Mouse (Mus musculus): ENCODE measurements at regions not wholly inside any gene's neighbourhood (a gene's known extent, or its start where the extent isn't known, plus 50 kb on each side); places are given as distances from the start of the nearest gene placed in this dataset.

DNA sequence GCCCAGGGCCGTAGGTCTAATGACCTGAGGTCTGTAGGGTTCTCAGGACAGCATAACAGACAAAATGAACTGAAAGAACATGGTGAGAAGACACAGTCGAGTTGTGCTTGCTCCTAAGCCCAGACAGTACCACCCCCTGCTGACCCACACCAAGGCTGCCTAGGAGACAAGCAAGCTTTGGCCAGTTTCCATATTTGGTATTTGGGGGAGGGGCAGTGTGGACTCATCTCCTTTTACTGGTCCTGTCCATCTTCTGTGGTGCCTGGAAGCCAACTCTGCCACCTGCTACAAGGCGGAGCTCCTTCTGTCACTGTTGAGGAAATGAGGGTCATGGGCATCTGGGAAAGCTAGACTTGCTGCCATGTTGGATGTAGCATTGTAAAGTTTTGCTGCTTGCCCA is 68.9 kb downstream of the Tex29 start:
- no peak for DNase-seq (ENCODE audit: low spot score)

DNA sequence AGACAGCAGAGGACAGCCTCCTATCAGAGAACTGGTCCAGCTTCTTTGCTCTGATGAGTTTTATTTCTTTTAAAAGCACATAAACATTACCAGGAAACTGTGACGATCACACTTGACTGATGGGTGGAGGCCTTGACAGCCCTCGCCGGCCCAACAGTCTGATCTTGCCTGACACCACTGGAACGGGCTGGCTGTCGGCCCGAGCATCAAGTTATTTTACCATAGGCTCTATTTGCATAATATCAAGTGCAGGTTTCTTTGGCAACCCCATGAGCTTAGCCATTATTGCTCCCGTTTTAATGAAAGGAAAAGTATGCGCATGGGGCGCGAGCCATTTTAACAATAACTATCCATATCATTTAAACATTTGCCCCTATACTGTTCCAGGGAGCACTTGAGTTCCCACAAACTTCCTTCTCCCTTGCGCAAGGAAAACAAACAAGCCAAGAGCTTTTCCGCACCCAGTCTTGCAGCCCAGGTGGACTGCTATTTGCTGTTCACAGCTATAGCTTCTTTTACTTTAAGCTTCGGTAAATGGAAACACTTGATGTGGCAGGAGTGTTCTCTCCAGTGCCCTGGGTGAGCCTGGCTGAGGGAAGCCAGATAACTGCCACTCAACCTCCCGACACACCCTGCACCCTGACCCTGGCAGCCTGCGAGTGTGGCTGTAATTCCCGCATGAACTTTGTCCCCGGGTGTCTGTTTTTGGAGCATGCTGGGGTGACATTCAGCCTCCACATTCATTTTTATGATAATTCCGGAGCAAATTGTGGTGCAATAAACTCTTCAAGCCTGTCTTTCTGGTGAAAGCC is 71.6 kb downstream of the Tex29 start:
- no peak for DNase-seq (ENCODE audit: low spot score)

DNA sequence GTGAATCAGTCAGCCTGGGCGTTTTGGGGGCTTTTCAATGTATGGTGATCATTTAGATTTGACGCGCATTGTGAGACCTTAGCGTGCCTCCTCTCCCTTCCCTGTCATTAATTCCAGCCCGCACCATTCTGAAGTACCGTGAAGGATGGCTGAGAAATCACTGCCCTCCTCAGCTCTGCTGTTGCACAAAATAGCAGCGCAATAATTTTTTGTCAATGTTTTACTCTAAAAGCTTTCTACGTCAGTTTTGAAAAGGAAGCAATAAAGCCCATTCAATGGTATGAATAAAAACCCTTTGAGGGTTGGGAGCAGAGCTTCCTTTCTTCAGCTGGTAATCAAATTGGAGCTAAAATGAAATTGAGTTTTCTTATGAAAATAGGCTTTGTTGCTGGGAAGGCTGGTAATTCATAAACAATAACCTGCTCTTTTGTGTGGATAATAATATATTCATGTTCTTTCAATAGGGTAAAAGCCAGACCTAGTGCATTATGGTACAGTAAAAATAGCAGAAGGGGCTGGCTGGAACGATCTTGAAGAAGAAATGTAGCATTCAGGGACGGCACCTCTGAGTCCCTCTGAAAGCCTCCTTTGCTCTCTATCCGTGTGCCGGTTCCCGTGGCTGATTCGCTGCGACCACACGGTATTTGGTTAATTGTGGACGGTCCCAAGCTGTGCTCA is 72.3 kb downstream of the Tex29 start:
- no peak for DNase-seq (ENCODE audit: low spot score)

DNA sequence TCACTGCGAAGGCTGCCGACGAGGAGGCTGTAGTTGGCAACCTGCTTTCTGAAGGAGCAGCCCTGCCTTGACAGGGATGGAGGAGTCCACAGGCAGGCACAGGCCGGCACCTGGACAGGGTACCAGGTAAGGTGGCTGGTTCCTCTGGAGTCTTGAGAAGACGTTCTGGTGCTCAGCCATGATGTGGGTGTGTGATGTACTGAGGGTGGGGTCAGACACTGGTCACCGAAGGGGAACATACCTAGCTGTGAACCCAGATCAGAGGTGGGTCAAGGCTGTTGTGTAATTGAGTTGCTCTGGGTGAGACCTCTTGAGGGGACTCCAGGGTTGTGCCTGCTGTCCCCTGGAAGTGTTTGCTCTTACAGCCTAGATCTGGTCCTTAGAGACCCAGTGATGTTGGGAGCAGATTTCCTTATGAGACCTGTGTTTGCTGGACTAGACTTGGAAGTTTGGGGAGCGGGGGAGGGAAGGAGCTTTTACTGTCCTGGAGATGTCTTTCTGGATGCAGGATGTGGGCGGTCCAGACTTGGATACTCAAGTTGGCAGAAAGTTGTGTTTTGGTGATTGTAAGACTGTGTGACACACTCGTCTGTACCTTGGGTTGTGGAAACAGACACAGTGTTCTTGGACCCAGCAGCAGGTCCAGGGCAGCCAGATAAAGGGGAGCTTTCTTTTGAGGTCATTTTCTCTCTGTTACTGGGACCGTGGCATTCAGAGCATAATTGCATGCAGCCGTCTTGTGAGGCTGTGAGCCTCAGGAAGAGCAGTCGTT is 73.0 kb downstream of the Tex29 start:
- DNase-seq (ENCODE audit: low spot score) = peak; percentile 11

DNA sequence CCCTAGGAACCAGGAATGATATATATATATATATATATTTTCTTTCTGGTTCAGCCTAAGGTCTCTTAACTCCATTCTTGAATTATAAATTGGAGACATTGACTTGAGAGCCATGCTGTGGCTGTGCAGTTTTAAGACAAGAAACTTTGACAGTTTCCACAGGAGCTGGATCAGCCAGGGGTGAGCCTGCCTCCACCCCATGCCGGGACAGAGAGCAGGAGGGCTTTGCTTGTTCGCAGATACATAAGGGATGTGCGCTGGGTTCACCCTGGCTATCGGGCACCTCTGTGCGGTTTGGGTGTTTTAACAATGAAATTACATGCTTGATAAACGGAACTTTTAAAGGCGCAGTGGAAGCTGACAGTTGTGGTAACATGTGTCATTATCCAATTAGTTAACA is 73.9 kb downstream of the Tex29 start:
- no peak for DNase-seq (ENCODE audit: low spot score)

DNA sequence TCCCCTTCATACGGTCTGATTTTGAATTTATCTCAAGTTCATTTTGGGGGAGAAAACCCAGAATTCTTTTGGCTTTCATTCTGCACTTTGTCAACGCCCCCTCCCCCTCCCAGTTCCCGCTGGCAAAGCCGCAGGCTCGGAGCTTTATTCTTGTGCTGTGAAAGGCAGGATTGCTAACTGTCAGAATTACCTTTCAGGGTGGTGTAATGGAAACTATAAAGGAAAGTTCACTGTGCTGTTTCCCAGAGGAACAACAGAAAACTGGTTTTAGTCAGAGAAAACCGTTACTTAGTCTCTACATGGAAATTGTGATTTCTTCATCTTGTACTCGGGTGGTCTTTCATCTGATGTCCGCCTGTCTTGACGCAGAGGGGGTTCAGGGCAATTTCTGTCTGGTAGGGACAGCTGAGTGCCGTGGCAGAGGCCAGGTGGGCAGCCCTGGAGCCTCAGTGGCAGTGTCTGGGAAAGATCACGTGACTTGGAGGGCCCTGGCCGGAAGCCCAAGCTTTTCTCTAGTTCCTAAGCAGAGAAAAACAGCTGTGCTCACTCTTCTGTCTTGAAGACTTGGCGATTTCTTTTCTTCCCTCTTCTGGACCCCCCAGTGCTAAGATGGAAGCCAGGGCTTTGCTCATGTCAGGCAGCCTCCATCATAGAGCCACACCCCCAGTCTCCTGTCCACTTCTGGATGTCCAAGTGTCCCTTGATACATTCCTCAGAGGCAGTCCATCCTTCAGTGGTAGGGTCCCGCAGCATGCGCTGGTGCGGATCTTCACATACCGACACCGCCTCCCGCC is 74.6 kb downstream of the Tex29 start:
- peak; percentile 32 for DNase-seq (ENCODE audit: low spot score)

DNA sequence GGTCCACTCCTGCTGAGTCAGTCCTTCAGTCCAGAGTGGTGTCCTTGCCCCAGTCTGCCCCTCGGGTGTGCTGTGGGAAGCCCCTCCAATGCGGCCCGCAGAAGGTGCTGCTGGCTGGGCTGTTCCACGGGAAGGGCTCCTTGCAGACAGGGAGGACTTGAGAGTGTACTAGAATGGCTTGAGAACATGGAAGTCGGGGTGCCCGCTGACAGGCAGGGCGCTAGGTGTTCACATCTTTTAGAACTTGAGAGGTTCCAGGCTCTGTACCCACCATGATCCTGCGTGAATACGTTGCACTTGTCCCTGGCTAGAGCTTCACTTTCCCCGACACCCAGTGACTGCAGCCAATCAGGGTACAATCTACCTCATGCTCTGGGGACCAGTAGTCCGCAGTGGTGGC is 75.4 kb downstream of the Tex29 start:
- no peak for DNase-seq (ENCODE audit: low spot score)

DNA sequence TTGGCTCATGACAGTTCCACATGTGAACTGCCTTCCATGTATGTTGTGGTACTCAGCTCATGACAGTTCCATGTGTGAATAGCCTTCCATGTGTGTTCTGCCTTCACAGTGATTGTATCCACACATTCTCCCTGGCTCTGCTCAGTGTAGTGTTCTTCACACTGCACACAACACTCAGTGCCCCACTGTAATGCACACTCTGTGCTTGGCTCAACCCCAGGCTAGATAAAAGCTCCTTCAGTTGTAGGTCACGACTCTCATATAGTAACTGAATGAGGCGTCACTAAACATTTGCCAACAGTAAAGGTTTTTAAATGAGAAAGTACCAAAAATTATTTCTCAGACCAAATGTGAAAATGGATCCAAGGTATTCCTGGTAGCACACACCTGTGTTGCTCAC is 79.6 kb downstream of the Tex29 start:
- no peak for DNase-seq (ENCODE audit: low spot score)

DNA sequence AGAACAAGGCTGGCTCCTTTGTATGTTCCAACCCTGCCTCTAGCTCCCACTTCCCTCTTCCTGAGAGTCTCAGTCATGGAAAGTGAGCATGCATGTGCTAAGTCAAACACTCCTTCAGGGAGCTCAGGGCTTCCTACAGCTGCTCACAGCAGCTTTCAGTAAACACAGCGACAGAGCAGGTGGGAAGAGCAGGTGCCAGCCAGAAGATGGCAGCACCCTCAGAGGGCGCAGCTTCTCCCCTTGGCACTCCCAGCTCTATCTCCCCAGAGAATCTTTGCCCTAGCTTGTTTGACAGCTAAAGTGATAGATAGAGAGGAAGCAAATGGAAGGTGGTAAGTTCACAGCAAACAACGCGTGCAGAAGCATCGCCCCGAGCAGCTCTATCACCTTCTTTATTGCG is 82.8 kb downstream of the Tex29 start:
- DNase-seq (ENCODE audit: low spot score) = no peak

DNA sequence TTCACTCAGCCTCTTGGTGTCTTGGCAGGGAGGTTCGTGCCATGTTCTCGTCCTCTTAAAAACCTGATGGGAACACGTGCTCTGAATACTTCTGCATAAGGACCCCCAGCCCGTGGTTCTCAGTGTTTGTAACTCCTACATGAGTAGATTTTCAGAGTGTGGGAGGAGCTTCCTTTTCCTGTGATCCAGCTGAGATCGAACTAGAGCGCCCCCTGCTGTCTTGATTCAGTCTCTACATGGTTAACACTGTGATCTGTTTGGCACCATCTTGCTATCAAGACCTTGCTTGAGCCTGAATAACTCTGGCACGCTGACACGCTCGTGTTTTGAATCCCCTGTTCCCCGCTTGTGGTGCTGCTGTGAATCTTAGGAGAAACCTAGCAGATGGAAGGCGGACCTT is 83.9 kb downstream of the Tex29 start:
- DNase-seq (ENCODE audit: low spot score) = peak; percentile 61

DNA sequence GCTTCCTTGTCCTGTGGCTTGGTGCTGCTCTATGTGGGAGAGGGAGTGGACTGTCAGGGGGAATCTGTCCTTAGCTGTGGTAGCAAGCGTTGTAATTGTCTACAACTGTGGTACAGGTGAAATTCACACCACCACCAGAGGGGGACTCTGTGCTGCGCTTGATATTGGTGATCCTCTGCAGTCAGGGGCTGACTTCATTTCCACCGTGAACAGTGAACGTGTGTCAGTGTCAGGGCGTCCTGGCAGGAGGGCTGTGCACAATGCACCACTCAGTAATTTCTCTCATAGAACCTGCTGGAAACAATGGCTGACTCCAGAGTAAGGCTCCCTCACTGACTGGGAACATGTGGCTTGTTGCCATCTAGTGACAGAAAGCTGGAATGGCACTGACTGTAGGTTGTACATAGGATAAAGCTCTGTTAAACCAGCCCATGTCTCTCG is 102.6 kb downstream of the Tex29 start:
- peak; percentile 28 for DNase-seq (ENCODE audit: low spot score)

DNA sequence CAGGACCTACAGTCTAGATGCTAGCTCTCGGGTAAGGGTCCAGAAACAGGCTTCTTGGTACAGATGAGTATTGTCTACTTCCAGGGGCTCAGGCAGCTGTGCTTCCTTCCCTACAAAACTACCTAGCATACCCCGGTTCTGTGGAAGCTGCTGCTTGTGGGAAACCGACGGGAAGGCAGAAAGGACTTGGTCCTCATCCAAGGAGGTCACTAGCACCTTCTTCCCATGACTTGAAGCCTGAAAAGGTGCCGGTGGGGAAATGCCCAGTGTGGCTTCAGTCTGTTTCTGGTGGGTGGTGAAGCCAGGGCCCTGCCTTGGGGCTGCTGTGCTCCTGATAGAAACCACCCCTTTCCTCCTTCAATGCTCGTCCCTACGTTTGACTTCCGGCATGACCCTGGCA is 107.5 kb downstream of the Tex29 start:
- DNase-seq (ENCODE audit: low spot score) = no peak

DNA sequence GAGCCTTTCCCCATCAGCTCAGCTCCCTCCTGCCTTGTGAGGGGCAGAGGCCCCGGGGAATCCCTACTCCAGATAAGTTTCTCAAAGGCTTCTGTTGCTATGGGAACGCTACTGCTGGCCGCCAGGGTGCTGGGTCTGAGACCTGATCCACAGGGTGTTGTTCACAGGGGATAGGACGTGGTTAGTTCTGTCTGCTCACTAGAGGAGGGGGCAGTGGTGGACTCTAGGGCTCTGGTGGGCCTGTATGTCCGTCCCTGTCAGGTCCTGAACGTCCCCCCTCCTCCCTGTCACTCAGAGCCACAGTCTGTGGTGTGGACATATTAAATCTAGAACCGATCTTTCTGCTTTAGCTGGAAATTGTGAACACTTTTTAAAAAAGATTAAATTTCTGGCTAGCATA is 116.0 kb downstream of the Tex29 start:
- no peak for DNase-seq (ENCODE audit: low spot score)

DNA sequence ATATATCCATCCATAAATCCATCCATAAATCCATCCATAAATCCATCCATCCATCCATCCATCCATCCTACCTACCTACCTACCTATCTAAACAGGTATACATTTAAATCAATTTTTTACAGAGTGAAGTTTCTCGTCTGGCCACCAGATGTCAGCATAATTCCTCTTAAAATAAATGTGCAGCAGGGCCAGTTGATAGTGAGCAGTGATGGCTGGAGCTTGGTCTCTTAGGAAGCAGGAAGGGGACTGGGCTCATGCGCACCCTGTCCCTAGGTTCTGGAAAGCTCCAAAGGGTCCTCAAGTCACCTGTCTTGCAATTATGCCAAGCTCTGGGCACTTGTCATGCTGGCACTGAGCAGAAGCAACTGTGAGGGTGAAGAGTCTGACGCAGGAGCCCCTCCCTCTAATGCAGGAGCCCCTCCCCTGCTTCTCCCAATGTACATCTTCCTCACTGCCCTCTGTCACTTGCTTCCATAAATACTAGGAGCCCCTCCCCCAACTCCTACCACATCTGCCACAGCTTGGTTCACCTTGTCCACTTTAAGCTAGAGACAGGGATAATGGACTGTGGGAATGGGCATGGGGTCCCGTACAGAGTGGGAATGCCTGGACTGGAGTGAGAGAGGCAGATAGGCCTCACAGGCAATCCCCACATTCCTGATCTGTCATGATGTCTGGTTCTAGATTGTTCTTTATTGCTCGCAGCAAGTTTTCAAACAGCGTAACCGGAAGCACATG is 116.9 kb downstream of the Tex29 start:
- peak; percentile 18 for DNase-seq (ENCODE audit: low spot score)

DNA sequence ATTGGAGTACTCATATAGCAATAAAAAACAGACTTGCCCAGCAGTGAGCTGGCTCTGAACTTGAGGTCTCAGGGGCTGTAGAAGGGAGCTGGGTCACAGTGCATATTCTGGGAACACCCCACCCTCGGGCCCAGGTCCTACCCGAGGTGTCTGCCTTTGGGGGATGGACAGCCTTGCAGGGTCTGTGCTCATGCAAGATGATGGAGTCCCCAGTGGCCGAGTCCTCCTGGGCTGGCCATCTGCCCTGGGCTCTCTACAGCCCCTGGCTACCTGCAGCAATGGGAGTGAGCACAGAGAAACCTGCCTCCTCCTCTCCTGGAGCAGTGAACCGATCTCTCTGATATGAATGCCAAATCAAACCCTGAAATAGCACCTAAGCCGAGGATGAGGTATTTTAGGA is 117.9 kb downstream of the Tex29 start:
- no peak for DNase-seq (ENCODE audit: low spot score)

DNA sequence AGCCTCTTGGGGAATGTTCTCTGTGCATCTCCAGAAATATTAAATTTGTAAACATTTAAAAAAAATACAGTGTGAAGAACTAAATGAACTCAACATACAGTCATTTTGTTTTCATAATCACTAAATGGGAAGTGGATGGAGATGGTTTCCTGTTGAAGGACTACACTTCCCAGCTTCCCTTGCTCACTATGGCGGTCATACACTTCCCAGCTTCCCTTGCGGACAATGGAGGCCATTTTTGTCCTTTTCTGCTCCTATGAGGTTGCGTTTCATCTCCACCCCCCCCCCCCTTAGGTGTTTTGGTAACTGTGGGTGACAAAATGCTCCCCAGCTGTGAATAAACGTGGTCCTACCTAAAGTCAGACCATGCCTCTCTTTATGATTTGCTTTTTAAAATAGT is 119.2 kb downstream of the Tex29 start:
- DNase-seq (ENCODE audit: low spot score) = no peak

DNA sequence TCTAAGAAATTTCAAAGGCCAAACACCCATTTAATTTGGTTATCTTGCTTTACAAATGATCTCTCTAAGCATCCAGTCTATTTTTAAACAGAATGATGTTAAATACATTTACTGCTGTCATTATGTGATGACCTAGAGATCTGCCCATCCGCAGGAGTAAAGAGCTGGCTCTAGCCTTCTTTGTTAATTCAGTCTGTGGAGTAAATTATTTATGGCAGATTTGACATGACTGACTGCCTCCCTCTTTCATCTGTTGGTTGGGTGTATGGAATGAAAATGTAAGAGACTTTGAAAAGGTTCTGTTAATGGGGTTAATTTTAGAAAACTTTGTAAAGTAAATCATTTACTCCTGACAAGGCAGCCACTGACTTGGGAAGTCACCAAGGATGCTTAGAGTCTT is 123.3 kb downstream of the Tex29 start:
- DNase-seq (ENCODE audit: low spot score) = no peak

DNA sequence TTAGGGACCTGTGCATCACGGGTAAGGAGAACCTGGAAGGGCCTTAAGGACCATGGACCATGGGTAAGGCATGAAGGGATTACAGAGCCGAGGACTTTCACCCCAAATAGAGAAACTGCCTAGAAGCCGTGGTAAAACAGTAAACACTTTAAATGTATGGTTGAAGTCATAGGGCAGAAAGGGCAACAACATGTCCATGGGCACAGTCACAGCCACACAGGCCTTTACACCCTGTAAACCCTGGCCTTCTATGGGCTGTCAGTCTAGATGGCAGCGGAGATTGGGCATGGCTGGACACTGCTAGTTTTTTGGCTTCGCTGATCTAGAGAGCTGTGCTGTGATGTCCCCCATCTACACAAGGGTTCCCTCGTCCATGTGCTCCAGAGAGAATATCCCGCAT is 127.4 kb downstream of the Tex29 start:
- no peak for DNase-seq (ENCODE audit: low spot score)

DNA sequence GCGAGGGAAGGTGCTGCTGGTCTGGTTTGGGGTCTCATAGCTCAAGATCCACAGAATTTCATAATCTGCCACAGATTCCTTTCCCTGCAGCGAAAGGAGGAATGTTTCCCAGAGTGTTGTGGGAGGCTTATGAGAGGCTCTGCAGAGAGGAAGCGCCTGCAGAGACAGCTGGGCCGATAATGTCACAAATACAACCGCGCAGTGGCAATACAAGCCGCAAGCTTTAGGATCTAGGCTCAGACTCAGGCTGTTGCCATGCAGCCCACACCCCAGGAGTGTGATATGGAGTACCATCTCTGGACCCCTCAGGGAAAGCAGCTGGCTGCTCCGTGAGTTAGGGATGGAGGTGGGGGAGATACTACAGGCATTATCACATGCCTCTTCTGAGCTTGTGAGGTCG is 130.2 kb downstream of the Tex29 start:
- DNase-seq (ENCODE audit: low spot score) = no peak

DNA sequence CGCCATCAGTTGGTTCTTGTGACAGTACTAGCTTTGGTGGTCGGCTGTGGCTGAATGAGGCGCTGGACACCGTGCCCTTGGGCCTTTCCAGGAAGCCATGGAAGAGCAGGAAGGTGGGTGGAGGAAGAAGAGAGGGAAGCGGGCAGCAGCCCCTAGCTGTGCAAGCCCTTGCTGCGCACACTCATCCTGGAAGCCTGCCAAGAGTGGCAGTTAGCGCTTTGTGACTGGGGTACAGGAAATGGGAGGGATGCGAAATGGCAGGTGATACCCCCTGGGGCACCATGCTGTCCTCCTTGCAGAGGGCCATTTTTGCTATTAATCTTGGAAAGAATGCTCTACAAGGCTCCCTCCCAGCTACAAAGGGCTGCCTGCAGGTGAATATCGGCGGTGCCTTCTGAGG is 133.2 kb downstream of the Tex29 start:
- DNase-seq (ENCODE audit: low spot score) = no peak

DNA sequence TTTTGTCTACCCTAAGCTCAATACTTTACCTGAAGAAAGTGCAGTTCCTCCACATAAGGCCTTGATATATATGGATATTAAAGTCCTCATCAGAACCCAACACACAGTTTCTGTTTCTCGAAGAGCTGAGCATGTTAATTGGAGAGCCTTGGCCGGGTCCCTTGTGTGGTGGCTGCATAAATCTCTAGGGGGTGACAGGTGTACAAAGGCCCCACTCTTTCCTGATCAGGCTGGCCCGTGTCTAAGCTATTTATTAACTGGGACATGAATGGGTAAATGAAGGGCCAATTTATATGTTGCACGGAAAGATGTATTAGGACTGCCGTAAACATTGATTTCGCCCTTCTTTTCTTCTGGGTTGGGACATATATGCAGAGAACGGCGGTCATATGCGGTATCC is 136.8 kb downstream of the Tex29 start:
- no peak for DNase-seq (ENCODE audit: low spot score)

DNA sequence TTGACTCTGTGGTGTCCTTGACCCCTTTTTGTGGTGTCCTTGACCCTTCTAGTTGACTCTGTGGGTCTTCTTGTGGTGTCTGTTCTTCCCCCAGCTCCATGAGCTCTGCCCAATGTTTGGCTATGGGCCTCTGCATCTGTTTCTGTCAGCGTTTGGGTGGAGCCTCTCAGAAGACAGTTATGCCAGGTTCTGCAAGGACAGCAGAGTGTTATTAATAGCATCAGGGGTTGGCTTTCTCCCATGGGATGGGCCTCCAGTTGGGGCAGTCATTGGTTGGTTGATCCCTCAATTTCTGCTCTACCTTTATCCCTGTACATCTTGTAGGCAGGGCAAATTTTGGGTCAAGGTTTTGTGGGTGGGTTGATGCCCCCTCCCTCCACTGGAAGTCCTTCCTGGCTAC is 138.8 kb downstream of the Tex29 start:
- DNase-seq (ENCODE audit: low spot score) = no peak
